Mouse (Mus musculus) ES-CJ7 (cell line): ENCODE measurements around the gene Chchd2.

Source experiments
- DNase-seq: peaks from one replicate; pipeline ENCODE4 v3.0.0; 2011; ENCODE audit warnings: low read depth, low spot score

Gene Chchd2

DNA sequence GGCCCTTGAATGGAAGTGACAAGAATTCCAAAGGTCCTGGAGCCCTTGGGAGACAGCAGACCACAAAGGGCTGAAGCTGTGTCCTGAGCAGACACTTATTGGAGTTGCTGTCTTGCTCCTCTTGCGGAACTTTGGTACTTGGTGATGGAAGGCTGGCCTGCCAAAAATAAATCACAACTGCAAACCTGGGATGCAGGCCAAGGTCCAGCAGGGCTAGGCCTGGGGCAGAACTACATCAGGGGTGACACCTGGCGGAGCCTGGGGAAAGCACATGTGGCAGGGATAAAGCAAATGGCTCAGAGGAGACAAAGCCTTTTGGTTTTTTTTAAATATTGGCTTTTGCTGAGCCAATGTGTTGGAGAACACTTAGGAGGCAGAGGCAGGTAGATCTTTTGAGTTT, 8.3 kb downstream of the Chchd2 start:
- DNase-seq, result no peak

DNA sequence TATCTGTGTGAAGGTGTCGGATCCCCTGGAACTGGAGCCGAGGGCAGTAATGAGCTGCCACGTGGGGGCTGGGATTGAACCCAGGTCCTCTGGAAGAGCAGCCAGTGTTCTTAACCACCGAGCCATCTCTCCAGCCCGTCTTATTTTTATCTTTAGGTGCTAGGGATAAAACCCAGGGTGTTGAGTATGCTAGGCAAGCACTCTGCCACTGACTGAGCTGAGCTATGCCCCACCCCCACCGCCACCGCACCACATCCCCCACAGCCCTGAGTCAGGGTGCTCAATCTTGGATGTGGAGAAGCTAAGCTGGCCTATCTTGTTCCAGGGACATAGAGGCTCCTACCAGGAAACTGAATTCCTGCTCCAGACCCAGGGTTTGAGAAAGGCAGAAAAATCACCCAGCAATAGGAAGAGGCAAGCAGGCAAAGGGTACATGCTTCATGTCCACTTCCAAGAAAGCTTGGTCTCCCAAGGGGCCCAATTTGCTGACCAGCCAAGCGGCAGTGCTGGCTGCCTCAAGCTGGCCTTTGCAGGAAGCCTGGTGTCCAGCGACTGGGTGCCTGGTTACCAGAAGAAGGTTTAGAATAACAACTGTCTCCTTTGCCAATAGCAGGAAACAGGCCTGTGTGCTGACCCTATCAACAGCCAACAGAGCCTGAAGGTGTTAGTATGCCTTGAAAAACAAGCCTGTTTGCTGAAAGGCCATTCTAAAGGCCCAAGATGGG, 9.4 kb downstream of the Chchd2 start:
- no peak for DNase-seq

DNA sequence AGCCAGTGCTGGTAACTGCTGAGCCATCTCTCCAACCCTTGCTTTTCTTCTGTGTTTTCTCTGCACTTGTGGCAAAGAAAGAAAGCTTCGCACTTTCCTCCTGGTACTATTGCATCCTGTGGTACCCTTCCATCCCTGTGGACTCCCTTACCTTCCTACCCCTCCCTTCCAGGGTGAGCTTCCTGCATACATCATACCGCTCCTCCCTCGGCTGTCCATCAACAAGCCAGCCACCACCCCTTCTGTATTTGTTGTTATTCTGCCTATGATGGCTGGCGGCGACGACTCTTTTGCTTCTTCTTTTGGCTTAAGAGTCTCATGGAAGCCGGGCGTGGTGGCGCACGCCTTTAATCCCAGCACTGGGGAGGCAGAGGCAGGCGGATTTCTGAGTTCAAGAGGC, 12.2 kb downstream of the Chchd2 start:
- DNase-seq, result peak; percentile 59

DNA sequence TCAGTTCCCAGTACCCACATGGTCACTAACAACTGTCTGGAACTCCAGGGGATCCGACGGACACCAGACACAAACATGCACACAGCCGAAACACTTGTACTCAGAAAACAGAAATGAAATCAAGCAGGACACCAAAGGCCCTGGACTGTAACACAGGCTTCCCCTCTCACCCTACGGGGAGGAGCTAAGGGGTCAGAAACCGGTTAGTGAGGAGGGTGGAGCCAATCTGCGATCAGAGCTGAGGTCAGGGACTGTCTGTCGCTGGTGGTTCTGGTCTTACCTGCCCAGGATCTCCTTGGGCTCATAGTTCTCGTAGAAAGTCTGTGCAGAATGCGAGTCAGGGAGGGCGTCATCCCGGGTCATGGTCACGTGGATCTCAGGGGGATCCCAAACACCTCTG, 13.3 kb downstream of the Chchd2 start:
- DNase-seq, result peak; percentile 64

DNA sequence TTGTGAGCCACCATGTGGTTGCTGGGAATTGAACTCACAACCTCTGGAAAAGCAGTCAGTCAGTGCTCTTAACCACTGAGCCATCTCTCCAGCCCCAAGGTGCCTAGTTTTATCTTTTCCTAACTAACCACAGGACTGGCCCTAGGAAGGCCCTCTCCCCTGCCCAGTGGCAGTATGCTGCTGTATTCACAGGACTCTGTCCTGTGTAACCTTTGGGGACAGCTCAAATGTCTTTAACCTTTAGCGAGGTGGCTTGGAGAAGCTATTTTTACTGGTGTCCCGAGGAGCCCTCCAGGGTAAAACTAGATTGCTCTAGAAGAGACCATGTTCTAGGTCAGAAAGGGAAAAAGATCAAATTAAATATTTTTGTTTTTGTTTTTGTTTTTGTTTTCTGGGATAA, 16.0 kb downstream of the Chchd2 start:
- no peak for DNase-seq

DNA sequence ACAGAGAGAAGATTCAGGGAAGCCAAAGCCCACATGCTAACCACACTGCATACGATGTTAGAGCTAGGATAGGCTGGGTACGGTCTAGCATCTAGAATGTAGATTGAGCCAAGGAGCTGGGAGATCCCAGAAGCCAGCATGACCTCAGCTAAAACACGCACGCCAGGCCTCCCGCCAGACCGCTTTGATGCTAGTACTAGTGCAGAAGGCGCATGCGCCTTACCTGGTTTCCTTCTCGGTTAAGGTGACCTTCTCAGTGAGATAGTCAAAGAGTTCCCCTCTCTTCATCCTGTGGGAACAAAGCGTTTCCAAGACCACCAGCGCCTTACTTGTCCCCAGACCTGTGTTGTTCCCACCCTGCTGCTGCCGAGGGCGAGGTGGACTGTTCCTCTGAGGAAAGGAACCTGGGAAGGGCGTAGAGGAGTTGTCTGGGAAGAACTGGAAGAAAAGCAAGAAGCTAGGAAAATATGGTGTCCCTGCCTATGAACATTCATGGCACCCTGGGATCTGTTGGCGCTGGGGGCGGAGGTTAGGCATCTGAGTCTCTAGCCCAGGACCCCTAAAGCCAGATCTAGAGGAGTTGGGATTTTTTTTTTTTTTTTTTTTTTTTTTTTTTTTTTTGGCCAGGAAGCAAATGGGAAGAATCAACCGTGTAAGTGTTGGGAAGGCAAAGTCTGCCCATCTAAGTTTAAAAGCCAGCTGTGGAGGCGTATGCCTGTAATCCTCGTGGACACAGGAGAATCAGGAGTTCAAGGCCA, 17.9 kb downstream of the Chchd2 start:
- DNase-seq, result peak; percentile 92

DNA sequence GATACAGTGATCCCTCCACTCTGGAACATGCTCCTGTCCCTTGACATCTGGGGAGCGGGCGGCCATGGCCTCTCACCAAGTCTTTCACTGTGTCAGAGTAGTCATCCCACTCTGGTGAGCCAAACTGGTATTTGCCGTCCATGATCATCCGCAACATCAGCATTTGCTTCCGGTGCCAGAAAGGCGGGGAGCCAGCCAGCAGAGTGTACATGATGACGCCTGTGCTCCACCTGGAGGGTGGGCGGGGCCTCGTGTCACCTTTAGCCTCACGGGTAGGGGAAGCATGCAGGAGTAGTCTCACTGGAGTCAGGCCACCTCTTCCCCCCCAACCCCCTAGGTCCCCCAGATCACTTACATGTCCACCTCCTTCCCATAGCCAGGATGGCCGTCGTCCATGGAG, 21.4 kb downstream of the Chchd2 start:
- DNase-seq, result no peak

DNA sequence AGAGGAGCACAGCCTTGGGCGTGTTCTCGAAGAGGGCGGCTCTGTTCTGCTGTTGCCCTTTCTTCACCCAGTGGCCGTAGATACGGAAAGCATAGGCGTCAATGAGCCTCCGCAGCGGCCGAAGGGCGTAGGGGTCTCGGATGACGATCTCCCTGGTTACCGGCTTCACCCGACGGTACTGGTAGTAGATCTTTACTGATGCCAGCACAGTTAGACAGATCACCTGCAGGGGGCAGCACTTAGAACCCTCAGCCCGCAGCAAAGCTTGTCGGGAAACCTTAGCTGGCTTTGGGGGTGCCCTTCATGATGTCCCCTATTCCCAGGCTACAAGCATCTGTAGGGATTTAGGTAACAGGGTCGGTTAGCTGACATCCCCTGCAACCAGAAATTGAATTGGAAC, 22.8 kb downstream of the Chchd2 start:
- DNase-seq, result peak; percentile 85

DNA sequence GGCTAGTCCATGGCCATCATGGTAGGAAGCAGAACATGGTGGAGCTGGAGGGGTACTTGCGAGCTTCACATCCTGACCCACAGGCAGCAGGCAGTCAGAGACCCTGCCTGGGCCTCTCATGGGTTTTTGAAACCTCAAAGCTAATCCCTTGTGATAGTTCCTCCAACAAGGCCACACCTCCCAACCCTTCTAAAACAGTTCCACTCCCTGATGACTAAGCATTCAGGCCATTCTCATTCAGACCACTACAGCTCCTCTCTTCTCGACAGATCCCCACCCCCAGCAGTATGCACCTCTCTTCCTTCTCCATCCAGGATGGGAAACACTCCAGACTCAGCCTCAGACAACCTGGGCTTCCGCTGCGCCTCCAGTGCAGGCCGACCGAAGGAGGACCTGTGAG, 24.9 kb downstream of the Chchd2 start:
- DNase-seq, result peak; percentile 74

DNA sequence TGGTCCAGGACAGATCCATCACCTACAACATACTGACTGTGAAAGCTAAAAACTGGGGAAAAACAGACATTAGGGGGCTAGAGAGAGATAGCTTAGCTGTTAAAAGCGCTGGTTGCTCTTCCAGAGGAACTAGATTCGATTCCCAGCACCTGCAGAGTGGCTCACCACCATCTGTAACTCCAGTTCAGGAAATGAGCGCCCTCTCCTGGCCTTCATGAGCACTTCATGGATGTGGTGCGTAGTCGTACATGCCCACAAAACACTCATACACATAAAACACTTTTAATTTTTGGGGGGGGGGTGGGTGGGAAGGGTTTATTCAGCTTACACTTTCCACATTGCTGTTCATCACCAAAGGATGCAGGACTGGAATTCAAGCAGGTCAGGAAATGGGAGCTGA, 30.9 kb downstream of the Chchd2 start:
- DNase-seq, result peak; percentile 66

DNA sequence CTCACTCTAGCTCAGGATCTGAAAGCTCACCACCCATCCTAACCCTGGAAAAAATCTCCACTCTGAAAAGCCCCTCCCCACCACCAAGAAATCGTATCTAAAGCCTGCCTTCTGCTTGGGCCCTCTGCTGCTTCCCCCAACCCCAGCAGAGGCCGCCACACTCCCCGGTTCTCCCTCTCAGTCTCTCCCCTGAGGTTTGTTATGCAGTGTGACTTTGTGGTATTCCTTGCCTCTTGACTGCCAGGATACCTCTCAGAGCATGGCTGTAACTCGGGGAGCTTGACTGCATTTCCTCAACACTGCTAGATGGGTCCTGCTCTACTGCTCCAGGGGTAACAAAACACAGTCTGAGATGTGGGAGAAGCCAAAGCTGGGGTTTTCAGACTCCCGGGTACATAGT, 32.1 kb downstream of the Chchd2 start:
- DNase-seq, result peak; percentile 53

DNA sequence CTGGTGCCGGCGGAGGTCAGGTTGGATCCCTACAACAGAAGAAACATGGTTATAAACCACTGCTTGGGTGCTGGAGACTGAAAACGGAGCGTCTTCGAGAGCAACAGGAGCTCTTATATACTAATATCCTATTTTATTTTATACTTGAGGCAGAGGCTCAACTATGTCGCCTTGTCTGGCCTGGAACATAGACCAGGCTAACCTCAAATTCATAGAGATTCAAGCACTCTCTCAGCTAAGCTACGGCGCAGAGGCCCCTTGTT, 39.8 kb downstream of the Chchd2 start:
- DNase-seq, result no peak

DNA sequence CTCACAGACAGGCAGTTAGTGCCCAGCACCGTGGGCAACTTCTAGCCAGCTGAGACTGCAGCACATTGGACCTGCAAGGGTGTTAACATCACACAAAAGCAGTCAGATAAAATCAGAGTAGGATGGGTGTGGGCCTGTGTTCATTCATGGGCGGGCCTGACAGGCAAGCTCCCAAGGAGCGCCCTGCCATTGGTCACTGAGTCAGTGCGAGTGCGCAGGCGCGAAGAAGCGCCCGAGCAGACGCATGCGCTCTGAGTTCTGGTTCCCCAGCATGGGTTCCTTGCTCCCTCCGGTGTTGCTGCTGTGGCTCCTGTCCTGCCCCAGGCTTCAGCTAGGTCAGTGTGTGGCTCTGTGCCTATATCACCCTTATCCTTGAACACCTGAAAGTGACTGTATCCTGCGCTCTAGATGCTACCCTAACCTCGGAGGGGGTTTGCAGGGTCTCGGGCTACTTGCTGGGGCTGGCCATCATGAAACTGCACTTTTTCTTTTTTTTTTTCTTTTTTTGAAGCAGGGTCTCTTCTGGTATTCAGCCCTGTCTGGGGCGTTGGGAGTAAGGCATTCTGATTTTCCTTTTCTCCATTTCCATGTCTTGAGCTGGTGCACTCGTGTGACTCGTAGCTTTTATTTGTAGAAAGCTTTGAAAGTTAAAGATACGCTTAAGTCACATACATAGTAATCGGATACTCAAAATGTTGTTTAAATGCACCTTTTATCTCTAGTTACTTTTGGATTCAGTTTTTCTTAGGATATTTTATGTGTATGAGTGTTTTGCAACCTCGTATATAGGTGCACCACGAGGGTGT, 40.3 kb downstream of the Chchd2 start, which contains the start of gene Sumf2:
Sumf2 (plus strand) TSS at position 235 of the 806 bp plus-strand sequence.
- peak; percentile 97 for DNase-seq

DNA sequence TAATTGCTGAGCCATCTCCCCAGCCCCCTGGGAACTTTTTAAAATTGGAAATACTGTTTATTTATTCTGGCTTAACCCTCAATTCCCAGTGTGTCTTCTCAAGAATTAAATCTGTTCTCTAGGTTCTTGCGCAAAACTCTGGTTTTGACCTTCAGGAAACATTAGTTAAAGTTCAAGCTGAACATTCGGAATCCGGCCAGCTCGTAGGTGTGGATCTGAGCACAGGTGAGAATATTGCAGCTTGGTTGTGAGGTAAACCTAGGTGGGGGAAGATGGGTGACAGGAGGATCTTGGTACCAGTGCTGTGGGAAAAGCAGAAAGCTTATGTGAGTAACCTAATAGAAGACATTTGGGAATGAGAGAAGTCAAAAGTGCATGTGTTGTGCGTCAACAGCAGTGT, 42.4 kb downstream of the Chchd2 start:
- no peak for DNase-seq
